Mouse (Mus musculus): Measurements from ENCODE around the gene Olfr47. TPM values are rescaled to one million over a fixed set of nuclear protein-coding genes. Genes with fewer than 3 reads are reported as not detected.
"Not testable (repeated sequence)": the region's sequence is repeated elsewhere in the genome, so short reads cannot be mapped to it uniquely, and the experiment has no call there.

Gene Olfr47
- not detected in 2 replicates for polyA plus RNA-seq (2015; fragmentation: Nextera tagmentation; extraction: Ambion mirVana)

- H3K9me3 ChIP-seq (replicated peaks; ENCODE audit: control insufficient read depth, low read length, poor library complexity, severe bottlenecking); H3K36me3 ChIP-seq (ENCODE audit: control insufficient read depth, insufficient read depth, low read length); H3K4me1 ChIP-seq (ENCODE audit: control insufficient read depth, insufficient read depth, low read length); H3K27ac ChIP-seq (ENCODE audit: low read length); ATAC-seq; H3K4me3 ChIP-seq (ENCODE audit: low read depth, low read length); H3K4me2 ChIP-seq (ENCODE audit: low read length); H3K9ac ChIP-seq (ENCODE audit: low read depth, low read length); H3K27me3 ChIP-seq (ENCODE audit: control insufficient read depth, insufficient read depth, low read depth, low read length): not testable (repeated sequence)
- 97% methylated on average over 1 of the region's 1 CpGs for WGBS
These were observed at the start of gene Olfr47 for GRCm38 (mm10) chr6:43231255-43231654. Olfr47 (plus strand) TSS chr6:43231529.

- Histone ChIP-seq H3K4me1 (ENCODE audit: control insufficient read depth, insufficient read depth, low read length) (no peaks in the 10 kb centered on the region), H3K9me3 (replicated peaks; ENCODE audit: control insufficient read depth, low read length, poor library complexity, severe bottlenecking) (no peaks in the 10 kb centered on the region), H3K4me3 (ENCODE audit: low read depth, low read length) (no peak overlapping the region), H3K27me3 (ENCODE audit: control insufficient read depth, insufficient read depth, low read depth, low read length) (no peaks in the 10 kb centered on the region), H3K27ac (ENCODE audit: low read length) (no peak overlapping the region), H3K9ac (ENCODE audit: low read depth, low read length) (no peak overlapping the region), H3K4me2 (ENCODE audit: low read length) (no peak overlapping the region), H3K36me3 (ENCODE audit: control insufficient read depth, insufficient read depth, low read length) (no peaks in the 10 kb centered on the region)
- ATAC-seq = no peak
- WGBS = 86% methylated on average over 3 of the region's 3 CpGs
These were observed 40.3 kb upstream of the Olfr47 start for GRCm38 (mm10) chr6:43190986-43191385.

- Histone ChIP-seq H3K36me3 (ENCODE audit: control insufficient read depth, insufficient read depth, low read length) (no peaks in the 10 kb centered on the region), H3K9ac (ENCODE audit: low read depth, low read length) (no peak within 1 kb of the TSS), H3K4me1 (ENCODE audit: control insufficient read depth, insufficient read depth, low read length) (no peaks in the 10 kb centered on the region), H3K27ac (ENCODE audit: low read length) (no peak within 1 kb of the TSS), H3K4me2 (ENCODE audit: low read length) (no peak within 1 kb of the TSS), H3K4me3 (ENCODE audit: low read depth, low read length) (no peak within 1 kb of the TSS), H3K9me3 (replicated peaks; ENCODE audit: control insufficient read depth, low read length, poor library complexity, severe bottlenecking) (no peaks in the 10 kb centered on the region), H3K27me3 (ENCODE audit: control insufficient read depth, insufficient read depth, low read depth, low read length) (no peaks in the 10 kb centered on the region)
- no peak for ATAC-seq
These were observed 34.5 kb upstream of the Olfr47 start, which contains the start of gene Olfr435 for GRCm38 (mm10) chr6:43196781-43197180. Olfr435 (plus strand) TSS chr6:43197146.

GRCm38 (mm10) chr6:43198094-43198493 lies 33.2 kb upstream of the Olfr47 start:
- no peaks in the 10 kb centered on the region for H3K4me1 ChIP-seq (ENCODE audit: control insufficient read depth, insufficient read depth, low read length)
- H3K27ac ChIP-seq (ENCODE audit: low read length) = no peak overlapping the region
- ATAC-seq = no peak
- no peak overlapping the region for H3K9ac ChIP-seq (ENCODE audit: low read depth, low read length)
- no peak overlapping the region for H3K4me3 ChIP-seq (ENCODE audit: low read depth, low read length)
- H3K9me3 ChIP-seq (replicated peaks; ENCODE audit: control insufficient read depth, low read length, poor library complexity, severe bottlenecking) = no peaks in the 10 kb centered on the region
- no peaks in the 10 kb centered on the region for H3K36me3 ChIP-seq (ENCODE audit: control insufficient read depth, insufficient read depth, low read length)
- no peaks in the 10 kb centered on the region for H3K27me3 ChIP-seq (ENCODE audit: control insufficient read depth, insufficient read depth, low read depth, low read length)
- 79% methylated on average over 3 of the region's 3 CpGs for WGBS
- H3K4me2 ChIP-seq (ENCODE audit: low read length) = no peak overlapping the region

- Histone ChIP-seq H3K4me1 (ENCODE audit: control insufficient read depth, insufficient read depth, low read length) (no peaks in the 10 kb centered on the region), H3K36me3 (ENCODE audit: control insufficient read depth, insufficient read depth, low read length) (no peaks in the 10 kb centered on the region), H3K4me2 (ENCODE audit: low read length) (no peak overlapping the region), H3K27me3 (ENCODE audit: control insufficient read depth, insufficient read depth, low read depth, low read length) (no peaks in the 10 kb centered on the region), H3K27ac (ENCODE audit: low read length) (no peak overlapping the region), H3K9ac (ENCODE audit: low read depth, low read length) (no peak overlapping the region), H3K9me3 (replicated peaks; ENCODE audit: control insufficient read depth, low read length, poor library complexity, severe bottlenecking) (no peaks in the 10 kb centered on the region), H3K4me3 (ENCODE audit: low read depth, low read length) (no peak overlapping the region)
- ATAC-seq = no peak
These were observed 28.5 kb upstream of the Olfr47 start for GRCm38 (mm10) chr6:43202786-43203185.

- no peak overlapping the region for H3K4me3 ChIP-seq (ENCODE audit: low read depth, low read length)
- H3K9me3 ChIP-seq (replicated peaks; ENCODE audit: control insufficient read depth, low read length, poor library complexity, severe bottlenecking) = no peaks in the 10 kb centered on the region
- WGBS = 33% methylated on average over 2 of the region's 2 CpGs
- no peaks in the 10 kb centered on the region for H3K36me3 ChIP-seq (ENCODE audit: control insufficient read depth, insufficient read depth, low read length)
- H3K27me3 ChIP-seq (ENCODE audit: control insufficient read depth, insufficient read depth, low read depth, low read length) = no peaks in the 10 kb centered on the region
- H3K4me2 ChIP-seq (ENCODE audit: low read length) = no peak overlapping the region
- no peaks in the 10 kb centered on the region for H3K4me1 ChIP-seq (ENCODE audit: control insufficient read depth, insufficient read depth, low read length)
- H3K9ac ChIP-seq (ENCODE audit: low read depth, low read length) = no peak overlapping the region
- no peak overlapping the region for H3K27ac ChIP-seq (ENCODE audit: low read length)
- ATAC-seq = no peak
These were observed 26.0 kb upstream of the Olfr47 start for GRCm38 (mm10) chr6:43205355-43205754.

- H3K4me2 ChIP-seq (ENCODE audit: low read length); H3K27ac ChIP-seq (ENCODE audit: low read length); H3K9me3 ChIP-seq (replicated peaks; ENCODE audit: control insufficient read depth, low read length, poor library complexity, severe bottlenecking); H3K4me3 ChIP-seq (ENCODE audit: low read depth, low read length); H3K9ac ChIP-seq (ENCODE audit: low read depth, low read length); H3K27me3 ChIP-seq (ENCODE audit: control insufficient read depth, insufficient read depth, low read depth, low read length); H3K36me3 ChIP-seq (ENCODE audit: control insufficient read depth, insufficient read depth, low read length); H3K4me1 ChIP-seq (ENCODE audit: control insufficient read depth, insufficient read depth, low read length); ATAC-seq: not testable (repeated sequence)
These were observed 18.5 kb upstream of the Olfr47 start, which contains the start of gene Olfr434 for GRCm38 (mm10) chr6:43212873-43213272. Olfr434 (plus strand) TSS chr6:43213021.

- Histone ChIP-seq H3K9ac (ENCODE audit: low read depth, low read length) (no peak overlapping the region), H3K4me1 (ENCODE audit: control insufficient read depth, insufficient read depth, low read length) (no peaks in the 10 kb centered on the region), H3K36me3 (ENCODE audit: control insufficient read depth, insufficient read depth, low read length) (no peaks in the 10 kb centered on the region), H3K9me3 (replicated peaks; ENCODE audit: control insufficient read depth, low read length, poor library complexity, severe bottlenecking) (no peaks in the 10 kb centered on the region), H3K27me3 (ENCODE audit: control insufficient read depth, insufficient read depth, low read depth, low read length) (no peaks in the 10 kb centered on the region), H3K4me2 (ENCODE audit: low read length) (no peak overlapping the region), H3K27ac (ENCODE audit: low read length) (no peak overlapping the region), H3K4me3 (ENCODE audit: low read depth, low read length) (no peak overlapping the region)
- ATAC-seq = no peak
- WGBS = 11% methylated on average over 4 of the region's 4 CpGs
These were observed 10.7 kb downstream of the Olfr47 start for GRCm38 (mm10) chr6:43242061-43242460.

GRCm38 (mm10) chr6:43247396-43247795 lies 16.1 kb downstream of the Olfr47 start:
- 78% methylated on average over 3 of the region's 3 CpGs for WGBS
- ATAC-seq = no peak
- Histone ChIP-seq H3K27ac (ENCODE audit: low read length) (no peak overlapping the region), H3K27me3 (ENCODE audit: control insufficient read depth, insufficient read depth, low read depth, low read length) (no peaks in the 10 kb centered on the region), H3K4me1 (ENCODE audit: control insufficient read depth, insufficient read depth, low read length) (no peaks in the 10 kb centered on the region), H3K4me3 (ENCODE audit: low read depth, low read length) (no peak overlapping the region), H3K4me2 (ENCODE audit: low read length) (no peak overlapping the region), H3K9ac (ENCODE audit: low read depth, low read length) (no peak overlapping the region), H3K9me3 (replicated peaks; ENCODE audit: control insufficient read depth, low read length, poor library complexity, severe bottlenecking) (no peaks in the 10 kb centered on the region), H3K36me3 (ENCODE audit: control insufficient read depth, insufficient read depth, low read length) (no peaks in the 10 kb centered on the region)

GRCm38 (mm10) chr6:43252994-43253393 lies 21.7 kb downstream of the Olfr47 start:
- no peaks in the 10 kb centered on the region for H3K36me3 ChIP-seq (ENCODE audit: control insufficient read depth, insufficient read depth, low read length)
- H3K9me3 ChIP-seq (replicated peaks; ENCODE audit: control insufficient read depth, low read length, poor library complexity, severe bottlenecking) = no peaks in the 10 kb centered on the region
- no peak overlapping the region for H3K4me3 ChIP-seq (ENCODE audit: low read depth, low read length)
- no peaks in the 10 kb centered on the region for H3K27me3 ChIP-seq (ENCODE audit: control insufficient read depth, insufficient read depth, low read depth, low read length)
- H3K27ac ChIP-seq (ENCODE audit: low read length) = no peak overlapping the region
- H3K4me1 ChIP-seq (ENCODE audit: control insufficient read depth, insufficient read depth, low read length) = no peaks in the 10 kb centered on the region
- no peak overlapping the region for H3K4me2 ChIP-seq (ENCODE audit: low read length)
- no peak for ATAC-seq
- WGBS = 92% methylated on average over 1 of the region's 1 CpGs
- H3K9ac ChIP-seq (ENCODE audit: low read depth, low read length) = no peak overlapping the region
